Mouse (Mus musculus) spleen, adult 12 weeks (tissue): ENCODE results near the gene Slc26a10.
"Not testable (repeated sequence)": the region's sequence is repeated elsewhere in the genome, so short reads cannot be mapped to it uniquely, and the experiment has no call there.

Experiments
- DNase-seq: peaks from one replicate; pipeline ENCODE4 v3.0.0; 2022; ENCODE audit warnings: low spot score

Gene Slc26a10

GRCm38 (mm10) chr10:127162771-127163261 lies 17.6 kb downstream of the Slc26a10 start:
- not testable (repeated sequence) for DNase-seq

GRCm38 (mm10) chr10:127160728-127161127 lies 19.7 kb downstream of the Slc26a10 start:
- no peak for DNase-seq

GRCm38 (mm10) chr10:127160081-127160480 lies 20.4 kb downstream of the Slc26a10 start:
- DNase-seq, result no peak

DNA sequence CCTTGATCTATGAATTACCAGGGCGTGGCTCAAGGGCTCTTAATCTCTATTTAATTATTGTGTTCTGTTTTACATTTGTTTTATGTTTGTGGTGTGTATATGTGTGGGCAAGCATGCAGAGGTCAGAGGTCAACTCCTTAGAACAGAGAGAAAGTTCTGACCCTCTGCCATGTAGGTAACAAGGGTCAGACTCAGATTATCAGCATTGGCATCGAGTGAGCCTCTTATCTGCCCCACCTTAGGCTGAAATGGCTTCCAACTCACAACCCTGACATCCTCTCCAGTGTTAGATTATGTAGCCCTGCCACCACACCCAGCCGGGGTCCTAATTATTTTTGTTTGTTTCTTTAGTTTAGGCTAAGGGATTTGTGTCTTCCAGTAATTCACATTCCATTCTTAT lies 22.0 kb downstream of the Slc26a10 start:
- DNase-seq, result no peak

- no peak for DNase-seq
Observed at GRCm38 (mm10) chr10:127156511-127156910, 23.9 kb downstream of the Slc26a10 start.

GRCm38 (mm10) chr10:127156089-127156488 lies 24.4 kb downstream of the Slc26a10 start:
- DNase-seq, result no peak

GRCm38 (mm10) chr10:127154652-127155051 lies 25.8 kb downstream of the Slc26a10 start:
- no peak for DNase-seq

DNA sequence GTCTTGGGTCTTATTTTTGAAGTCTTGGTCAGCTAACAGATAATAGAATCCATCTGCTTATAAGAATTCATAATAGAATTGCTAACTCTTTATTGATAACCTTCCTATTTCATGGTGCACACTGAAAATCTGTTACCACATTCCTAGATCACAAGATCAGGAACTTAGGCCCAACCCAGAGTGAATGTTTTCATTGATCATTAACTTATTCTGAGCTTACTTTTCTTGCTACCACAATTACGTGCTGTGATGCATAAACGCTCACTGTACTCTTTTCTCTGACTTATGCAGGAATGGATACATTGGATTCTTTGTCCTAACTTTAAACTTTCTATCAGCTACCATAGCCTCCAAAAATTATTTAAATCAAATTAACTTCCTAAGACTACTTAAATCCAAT lies 26.2 kb downstream of the Slc26a10 start:
- no peak for DNase-seq

- DNase-seq, result no peak
Observed at GRCm38 (mm10) chr10:127153323-127153722, 27.1 kb downstream of the Slc26a10 start.

- not testable (repeated sequence) for DNase-seq
Observed at GRCm38 (mm10) chr10:127152556-127152955, 27.9 kb downstream of the Slc26a10 start.

- not testable (repeated sequence) for DNase-seq
Observed at GRCm38 (mm10) chr10:127151233-127151632, 29.2 kb downstream of the Slc26a10 start.

- DNase-seq, result no peak
Observed at GRCm38 (mm10) chr10:127150471-127150872, 30.0 kb downstream of the Slc26a10 start.

GRCm38 (mm10) chr10:127147135-127147534 lies 33.3 kb downstream of the Slc26a10 start:
- DNase-seq, result no peak

GRCm38 (mm10) chr10:127145303-127145702 lies 35.1 kb downstream of the Slc26a10 start:
- DNase-seq, result no peak

DNA sequence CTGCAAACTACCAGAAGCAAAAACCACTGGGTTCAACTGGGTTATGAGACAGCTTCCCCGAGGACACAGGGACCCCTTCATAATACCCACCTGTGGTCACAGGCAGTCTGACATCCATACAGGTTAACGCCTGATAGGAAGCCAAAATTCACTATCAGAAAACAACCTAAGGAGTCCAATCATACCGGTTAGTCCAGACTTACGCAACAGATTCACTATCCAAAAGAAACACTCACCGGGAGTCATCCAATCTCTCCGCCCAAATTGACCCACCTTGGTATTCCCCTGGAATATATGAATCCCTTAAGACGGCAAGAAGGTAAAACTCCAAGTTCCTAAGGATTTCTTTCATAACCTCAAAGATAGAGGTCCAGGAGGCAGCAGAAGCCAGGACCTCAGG lies 35.9 kb downstream of the Slc26a10 start:
- DNase-seq, result no peak

- DNase-seq, result no peak
Observed at GRCm38 (mm10) chr10:127143228-127143627, 37.2 kb downstream of the Slc26a10 start.

DNA sequence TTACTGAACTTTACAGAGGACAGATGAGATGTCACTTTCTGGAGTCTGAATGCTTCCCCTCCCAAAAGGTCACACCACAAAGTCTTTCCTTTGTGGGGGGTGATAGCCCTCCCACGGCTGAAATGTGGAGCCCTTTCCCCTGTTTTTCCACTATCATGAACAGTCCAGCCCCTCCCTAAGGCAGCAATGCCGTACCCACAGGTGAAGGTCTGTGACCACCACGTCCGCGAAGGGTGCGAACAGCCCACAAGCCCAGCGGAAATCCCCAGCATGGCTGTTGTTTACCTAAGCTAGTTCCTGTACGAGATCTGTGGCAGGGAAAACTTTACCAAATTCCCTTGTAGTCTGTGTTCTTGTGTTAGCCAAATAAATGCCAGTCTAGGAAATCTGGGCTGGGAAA lies 38.9 kb downstream of the Slc26a10 start:
- no peak for DNase-seq

DNA sequence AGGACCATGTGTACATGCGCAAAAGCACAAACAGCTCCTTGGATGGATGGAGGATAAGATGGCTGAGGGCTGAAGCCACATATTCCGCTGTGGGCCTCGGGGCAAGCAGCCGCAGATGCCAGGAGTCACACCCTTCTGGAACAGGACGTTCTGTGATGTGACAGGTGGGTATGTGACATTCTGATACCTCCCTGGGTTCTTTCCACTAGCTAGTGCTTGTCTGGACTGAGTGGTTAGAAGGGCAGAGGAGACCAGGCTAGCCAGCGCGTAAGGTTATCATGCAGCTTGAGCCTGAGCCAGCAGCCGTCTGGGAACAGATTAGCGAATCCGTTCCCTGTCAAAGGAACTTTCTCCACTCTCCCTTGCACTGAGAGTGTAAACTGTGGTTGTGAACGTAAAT lies 39.5 kb downstream of the Slc26a10 start:
- no peak for DNase-seq

- no peak for DNase-seq
Observed at GRCm38 (mm10) chr10:127138328-127139141, 41.9 kb downstream of the Slc26a10 start.

DNA sequence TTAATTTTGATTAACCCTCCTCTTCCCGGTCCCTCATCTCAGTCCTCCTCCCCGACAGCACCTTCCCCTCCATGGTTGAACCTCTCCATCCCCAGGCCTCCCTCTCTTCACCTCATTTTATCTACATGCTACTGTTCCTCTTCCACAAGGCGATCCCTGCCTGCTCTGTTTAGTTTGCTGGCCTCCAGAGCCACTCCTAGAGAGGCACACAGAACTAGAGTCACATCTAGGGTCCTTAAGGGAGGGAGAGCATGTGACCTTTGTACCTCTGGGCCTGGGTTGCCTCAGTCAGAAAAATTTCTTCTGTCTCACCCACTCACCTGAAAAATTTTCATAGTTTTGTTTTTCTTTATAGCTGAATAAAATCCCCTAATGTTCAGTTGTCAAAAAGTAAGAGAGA lies 42.5 kb downstream of the Slc26a10 start:
- no peak for DNase-seq

- no peak for DNase-seq
Observed at GRCm38 (mm10) chr10:127136510-127136909, 43.9 kb downstream of the Slc26a10 start.

DNA sequence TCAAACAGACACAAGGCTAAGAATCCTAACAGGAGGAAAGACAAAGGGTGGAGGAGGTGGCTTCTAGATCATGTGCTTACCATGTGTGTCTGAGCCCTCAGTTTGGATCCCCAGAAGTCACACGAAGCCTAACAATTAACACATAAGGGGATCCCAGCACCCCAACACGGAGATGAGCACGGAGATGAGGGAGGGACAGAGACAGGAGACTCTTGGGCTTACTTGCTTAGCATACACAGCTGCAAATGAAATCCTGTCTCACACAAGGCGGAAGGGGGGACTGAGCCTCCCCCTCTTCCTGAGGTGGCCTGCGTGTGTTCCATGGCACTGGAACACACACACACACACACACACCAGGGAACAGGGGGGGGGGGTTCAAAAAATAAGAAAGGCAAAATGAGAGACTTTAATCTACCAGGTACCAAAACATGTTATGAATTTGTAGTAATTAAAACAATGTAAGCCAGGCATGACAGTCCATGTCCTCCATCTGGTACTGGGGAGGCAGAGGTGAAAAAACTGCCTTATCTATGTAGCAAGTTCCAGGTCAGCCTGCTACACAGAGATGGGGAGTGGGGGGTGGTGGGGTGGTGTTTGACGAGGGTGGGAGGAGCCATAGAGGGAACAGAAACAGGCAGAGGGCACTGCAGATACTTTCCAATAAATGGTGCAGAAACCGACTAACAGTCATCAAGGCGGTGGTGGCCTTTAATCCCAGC lies 45.2 kb downstream of the Slc26a10 start:
- DNase-seq, result no peak

DNA sequence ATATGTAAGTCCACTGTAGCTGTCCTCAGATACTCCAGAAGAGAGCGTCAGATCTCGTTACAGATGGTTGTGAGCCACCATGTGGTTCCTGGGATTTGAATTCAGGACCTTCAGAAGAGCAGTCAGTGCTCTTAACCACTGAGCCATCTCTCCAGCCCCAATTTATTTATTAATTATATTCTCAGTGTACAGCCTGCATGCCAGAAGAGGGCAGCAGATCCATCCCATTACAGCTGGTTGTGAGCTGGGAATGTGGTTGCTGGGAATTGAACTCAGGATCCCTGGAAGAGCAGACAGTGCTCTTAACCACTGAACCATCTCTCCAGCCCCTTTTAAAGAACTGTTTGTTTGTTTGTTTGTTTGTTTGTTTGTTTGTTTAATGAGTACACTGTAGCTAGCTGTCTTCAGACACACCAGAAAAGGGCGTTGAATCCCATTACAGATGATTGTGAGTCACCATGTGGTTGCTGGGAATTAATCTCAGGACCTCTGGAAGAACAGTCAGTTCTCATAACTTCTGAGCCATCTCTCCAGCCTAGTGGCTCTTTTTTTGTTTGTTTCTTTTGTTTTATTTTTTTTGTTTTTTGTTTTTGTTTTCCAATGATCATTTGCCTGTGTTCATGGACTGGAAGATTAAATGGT lies 45.9 kb downstream of the Slc26a10 start:
- not testable (repeated sequence) for DNase-seq
